Mouse (Mus musculus): ENCODE measurements around the gene H2-Ob. TPM values are rescaled to one million over a fixed set of nuclear protein-coding genes. Genes with fewer than 3 reads are reported as not detected.

H2-Ob gene
- polyA plus RNA-seq, 1 experiment: 1.0 TPM

GRCm38 (mm10) chr17:34299356-34299755, 60.7 kb downstream of the H2-Ob start:
- H3K27ac ChIP-seq (ENCODE audit: insufficient read depth, low read length): no peak overlapping the region
- H3K4me3 ChIP-seq (ENCODE audit: insufficient read depth, low read length): no peak overlapping the region
- no peaks in the 10 kb centered on the region for H3K4me1 ChIP-seq (ENCODE audit: control insufficient read depth, insufficient read depth, low read length)
- TF ChIP-seq CTCF (IDR thresholded peaks at IDR 0.05; ENCODE audit: extremely low read depth, insufficient read depth, low read length) (no peak), POLR2A (IDR thresholded peaks at IDR 0.05; ENCODE audit: extremely low read depth, insufficient read depth, low read length) (no peak)

- Histone ChIP-seq H3K4me1 (ENCODE audit: control insufficient read depth, insufficient read depth, low read length) (no peaks in the 10 kb centered on the region), H3K27ac (ENCODE audit: insufficient read depth, low read length) (no peak overlapping the region), H3K4me3 (ENCODE audit: insufficient read depth, low read length) (no peak overlapping the region)
- no peak for TF ChIP-seq CTCF (IDR thresholded peaks at IDR 0.05; ENCODE audit: extremely low read depth, insufficient read depth, low read length)
- TF ChIP-seq POLR2A (IDR thresholded peaks at IDR 0.05; ENCODE audit: extremely low read depth, insufficient read depth, low read length): no peak
Observed at GRCm38 (mm10) chr17:34300071-34300470, 61.4 kb downstream of the H2-Ob start.

DNA sequence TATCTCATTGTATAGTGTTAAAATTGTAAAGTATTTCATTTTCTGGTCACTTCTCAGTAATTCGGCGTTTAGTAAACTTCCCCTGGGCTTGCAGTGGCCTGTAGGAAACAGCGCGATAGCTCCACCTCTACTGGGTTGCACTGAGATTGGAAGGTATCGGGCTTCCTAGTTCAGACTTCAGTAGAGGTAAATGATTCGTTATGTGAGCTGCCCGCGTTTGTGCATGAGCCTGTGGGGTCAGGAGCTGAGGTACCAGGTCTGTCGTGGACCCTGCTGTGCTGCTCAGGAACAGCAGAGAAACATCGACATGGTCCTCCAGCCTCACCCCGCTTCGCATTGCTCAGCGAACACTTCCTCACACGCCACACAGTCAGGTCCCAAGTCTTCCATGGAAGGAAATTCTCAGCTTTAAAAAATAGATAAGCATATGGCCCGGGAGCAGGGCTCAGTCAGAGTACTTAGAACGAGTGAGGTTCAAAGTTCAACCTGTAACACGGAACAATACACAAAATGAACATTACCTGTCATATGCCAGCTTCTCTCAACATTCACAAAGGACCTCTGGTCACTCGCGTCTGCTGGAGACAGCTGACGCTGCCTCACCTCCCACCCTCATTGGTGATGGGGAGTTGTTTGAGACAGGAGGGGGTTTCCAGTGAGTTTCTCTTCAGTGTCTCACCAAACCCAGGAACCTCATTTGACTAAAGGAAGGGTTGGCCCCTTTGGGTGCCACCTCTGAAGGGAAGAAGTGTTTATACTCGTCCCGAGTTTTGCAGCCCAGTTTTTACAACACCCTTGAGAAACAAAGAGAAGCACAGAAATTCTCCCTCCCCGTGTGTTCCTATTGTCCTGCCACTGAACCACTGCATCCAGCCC, 62.2 kb downstream of the H2-Ob start:
- Histone ChIP-seq H3K4me1 (ENCODE audit: control insufficient read depth, insufficient read depth, low read length) (no peaks in the 10 kb centered on the region), H3K4me3 (ENCODE audit: insufficient read depth, low read length) (no peak overlapping the region), H3K27ac (ENCODE audit: insufficient read depth, low read length) (no peak overlapping the region)
- no peak for TF ChIP-seq CTCF (IDR thresholded peaks at IDR 0.05; ENCODE audit: extremely low read depth, insufficient read depth, low read length)
- TF ChIP-seq POLR2A (IDR thresholded peaks at IDR 0.05; ENCODE audit: extremely low read depth, insufficient read depth, low read length): no peak

GRCm38 (mm10) chr17:34301670-34302190, 63.0 kb downstream of the H2-Ob start:
- no peaks in the 10 kb centered on the region for H3K4me1 ChIP-seq (ENCODE audit: control insufficient read depth, insufficient read depth, low read length)
- H3K4me3 ChIP-seq (ENCODE audit: insufficient read depth, low read length): no peak overlapping the region
- TF ChIP-seq CTCF (IDR thresholded peaks at IDR 0.05; ENCODE audit: extremely low read depth, insufficient read depth, low read length): no peak
- TF ChIP-seq POLR2A (IDR thresholded peaks at IDR 0.05; ENCODE audit: extremely low read depth, insufficient read depth, low read length): no peak
- H3K27ac ChIP-seq (ENCODE audit: insufficient read depth, low read length): no peak overlapping the region

DNA sequence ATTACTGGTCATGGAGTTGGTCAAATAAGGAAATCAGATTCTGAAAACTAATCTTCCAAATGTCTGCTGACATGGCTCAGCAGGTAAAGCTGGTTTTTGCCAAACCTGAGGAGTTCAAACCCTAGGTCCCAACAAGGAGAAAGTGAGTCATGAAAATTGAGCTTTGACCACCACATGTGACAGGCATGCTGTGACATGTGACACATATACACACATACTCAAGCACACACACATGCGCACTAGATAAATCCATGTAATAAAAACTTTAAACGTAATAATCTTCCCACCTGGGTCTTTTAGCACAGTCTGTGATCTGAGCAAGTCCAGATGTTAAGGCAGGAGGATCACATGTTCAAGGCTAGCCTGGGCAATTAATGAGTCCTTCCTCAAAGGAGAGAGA, 65.1 kb downstream of the H2-Ob start:
- no peak for TF ChIP-seq POLR2A (IDR thresholded peaks at IDR 0.05; ENCODE audit: extremely low read depth, insufficient read depth, low read length)
- no peak for TF ChIP-seq CTCF (IDR thresholded peaks at IDR 0.05; ENCODE audit: extremely low read depth, insufficient read depth, low read length)
- H3K27ac ChIP-seq (ENCODE audit: insufficient read depth, low read length): no peak overlapping the region
- H3K4me3 ChIP-seq (ENCODE audit: insufficient read depth, low read length): no peak overlapping the region
- no peaks in the 10 kb centered on the region for H3K4me1 ChIP-seq (ENCODE audit: control insufficient read depth, insufficient read depth, low read length)

Other genes starting within 250 kb of the H2-Ob start
- gene H2-K1, start 238.6 kb upstream of the H2-Ob start, polyA plus RNA-seq (2012; rRNA removed): 72.2 and 79.0 TPM in 2 replicates
- 73.1 and 73.2 TPM in 2 replicates for gene Ring1, start 214.2 kb upstream of the H2-Ob start, polyA plus RNA-seq (2012; rRNA removed)
- gene H2-Ke6, start 210.8 kb upstream of the H2-Ob start, polyA plus RNA-seq (2012; rRNA removed): 59.6 and 61.7 TPM in 2 replicates
- gene Slc39a7, start 207.2 kb upstream of the H2-Ob start, polyA plus RNA-seq (2012; rRNA removed): 92.7 and 103 TPM in 2 replicates
- 78.5 and 81.5 TPM in 2 replicates for gene Rxrb, start 207.1 kb upstream of the H2-Ob start, polyA plus RNA-seq (2012; rRNA removed)
- gene Col11a2, start 199.5 kb upstream of the H2-Ob start, polyA plus RNA-seq (2012; rRNA removed): 9.3 and 12.1 TPM in 2 replicates
- 1.4 and 1.7 TPM in 2 replicates for gene H2-Oa, start 146.6 kb upstream of the H2-Ob start, polyA plus RNA-seq (2012; rRNA removed)
- 27.3 and 29.4 TPM in 2 replicates for gene H2-DMa, start 119.4 kb upstream of the H2-Ob start, polyA plus RNA-seq (2012; rRNA removed)
- 181 and 184 TPM in 2 replicates for gene Brd2, start 116.3 kb upstream of the H2-Ob start, polyA plus RNA-seq (2012; rRNA removed)
- 0.79 and 0.84 TPM in 2 replicates for gene H2-DMb2, start 95.6 kb upstream of the H2-Ob start, polyA plus RNA-seq (2012; rRNA removed)
- 3.6 and 4.5 TPM in 2 replicates for gene H2-DMb1, start 85.8 kb upstream of the H2-Ob start, polyA plus RNA-seq (2012; rRNA removed)
- 2.7 and 3.4 TPM in 2 replicates for gene Tap1, start 51.4 kb upstream of the H2-Ob start, polyA plus RNA-seq (2012; rRNA removed)
- gene Psmb9, start 51.1 kb upstream of the H2-Ob start, polyA plus RNA-seq (2012; rRNA removed): 3.0 and 3.8 TPM in 2 replicates
- 8.7 and 10.1 TPM in 2 replicates for gene Psmb8, start 41.2 kb upstream of the H2-Ob start, polyA plus RNA-seq (2012; rRNA removed)
- gene Tap2, start 35.4 kb upstream of the H2-Ob start, polyA plus RNA-seq (2012; rRNA removed): 7.9 and 8.3 TPM in 2 replicates
- gene H2-Ab1, start 18.8 kb downstream of the H2-Ob start, polyA plus RNA-seq (2012; rRNA removed): 3.1 and 3.6 TPM in 2 replicates
- gene H2-Aa, start 48.9 kb downstream of the H2-Ob start, polyA plus RNA-seq (2012; rRNA removed): 2.8 and 2.9 TPM in 2 replicates
- gene H2-Eb1, start 67.0 kb downstream of the H2-Ob start, polyA plus RNA-seq (2012; rRNA removed): 3.2 and 3.3 TPM in 2 replicates
- 0.04 TPM in 1 of 2 replicates, not detected in the other for gene H2-Eb2, start 86.8 kb downstream of the H2-Ob start, polyA plus RNA-seq (2012; rRNA removed)
- gene Btnl2, start 115.9 kb downstream of the H2-Ob start, polyA plus RNA-seq (2012; rRNA removed): not detected in 2 replicates
- 0.04 TPM in 1 of 2 replicates, not detected in the other for gene Btnl1, start 138.2 kb downstream of the H2-Ob start, polyA plus RNA-seq (2012; rRNA removed)
- 7.4 and 8.7 TPM in 2 replicates for gene BC051142, start 159.9 kb downstream of the H2-Ob start, polyA plus RNA-seq (2012; rRNA removed)
- not detected in 2 replicates for gene Btnl4, start 238.4 kb downstream of the H2-Ob start, polyA plus RNA-seq (2012; rRNA removed)

Measured in cortical plate, adult 2 months (tissue).